Mouse (Mus musculus): ENCODE measurements around the gene Obsl1.

Obsl1 gene

GRCm38 (mm10) chr1:75487405-75488161 lies 18.7 kb downstream of the Obsl1 start:
- no peak for DNase-seq (ENCODE audit: low read depth, low spot score)

- DNase-seq (ENCODE audit: low read depth, low spot score), result no peak
Measured at GRCm38 (mm10) chr1:75487040-75487404, 19.2 kb downstream of the Obsl1 start.

- no peak for DNase-seq (ENCODE audit: low read depth, low spot score)
Measured at GRCm38 (mm10) chr1:75486561-75486960, 19.7 kb downstream of the Obsl1 start.

GRCm38 (mm10) chr1:75480735-75481134 lies 25.5 kb downstream of the Obsl1 start:
- DNase-seq (ENCODE audit: low read depth, low spot score), result no peak

DNA sequence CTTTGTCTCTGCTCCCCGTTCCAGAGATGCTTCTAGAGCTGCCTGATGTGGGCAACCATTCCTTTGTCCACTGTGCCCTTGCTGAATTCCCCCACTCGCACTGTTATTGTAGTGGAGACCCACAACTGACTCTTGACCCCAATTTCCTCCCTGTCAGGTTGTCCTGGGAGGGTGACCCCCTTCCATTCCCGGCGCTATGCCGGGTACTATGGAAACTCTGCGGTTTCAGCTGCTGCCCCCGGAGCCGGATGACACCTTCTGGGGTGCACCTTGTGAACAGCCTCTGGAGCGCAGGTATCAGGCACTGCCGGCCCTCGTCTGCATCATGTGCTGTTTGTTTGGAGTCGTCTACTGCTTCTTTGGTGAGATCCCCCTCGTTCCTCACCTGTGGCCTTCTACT lies 26.2 kb downstream of the Obsl1 start:
- DNase-seq (ENCODE audit: low read depth, low spot score), result no peak

GRCm38 (mm10) chr1:75479635-75479989 lies 26.6 kb downstream of the Obsl1 start:
- no peak for DNase-seq (ENCODE audit: low read depth, low spot score)

GRCm38 (mm10) chr1:75478916-75479634 lies 27.2 kb downstream of the Obsl1 start, which contains the start of the genes Chpf and Tmem198:
Gene Chpf (minus strand): TSS chr1:75479307.
Gene Tmem198 (plus strand): TSS chr1:75479532.
- peak; percentile 46 for DNase-seq (ENCODE audit: low read depth, low spot score)

GRCm38 (mm10) chr1:75478497-75478896 lies 27.8 kb downstream of the Obsl1 start:
- no peak for DNase-seq (ENCODE audit: low read depth, low spot score)

DNA sequence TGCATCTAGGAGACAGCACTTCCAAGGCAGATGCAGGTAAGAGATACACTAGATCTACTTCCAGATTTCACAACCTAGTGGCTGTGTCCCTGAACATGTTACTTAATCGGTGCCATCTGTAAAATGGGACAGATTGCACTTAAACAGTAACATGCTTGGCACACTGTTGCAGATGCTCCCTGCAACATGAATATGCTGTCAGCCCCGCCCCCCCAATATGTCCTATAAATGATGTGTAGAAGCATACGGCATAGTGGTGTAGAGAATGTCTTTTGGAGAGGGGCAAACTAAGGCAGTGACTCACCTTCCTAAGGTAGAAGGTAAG lies 28.3 kb downstream of the Obsl1 start:
- no peak for DNase-seq (ENCODE audit: low read depth, low spot score)

DNA sequence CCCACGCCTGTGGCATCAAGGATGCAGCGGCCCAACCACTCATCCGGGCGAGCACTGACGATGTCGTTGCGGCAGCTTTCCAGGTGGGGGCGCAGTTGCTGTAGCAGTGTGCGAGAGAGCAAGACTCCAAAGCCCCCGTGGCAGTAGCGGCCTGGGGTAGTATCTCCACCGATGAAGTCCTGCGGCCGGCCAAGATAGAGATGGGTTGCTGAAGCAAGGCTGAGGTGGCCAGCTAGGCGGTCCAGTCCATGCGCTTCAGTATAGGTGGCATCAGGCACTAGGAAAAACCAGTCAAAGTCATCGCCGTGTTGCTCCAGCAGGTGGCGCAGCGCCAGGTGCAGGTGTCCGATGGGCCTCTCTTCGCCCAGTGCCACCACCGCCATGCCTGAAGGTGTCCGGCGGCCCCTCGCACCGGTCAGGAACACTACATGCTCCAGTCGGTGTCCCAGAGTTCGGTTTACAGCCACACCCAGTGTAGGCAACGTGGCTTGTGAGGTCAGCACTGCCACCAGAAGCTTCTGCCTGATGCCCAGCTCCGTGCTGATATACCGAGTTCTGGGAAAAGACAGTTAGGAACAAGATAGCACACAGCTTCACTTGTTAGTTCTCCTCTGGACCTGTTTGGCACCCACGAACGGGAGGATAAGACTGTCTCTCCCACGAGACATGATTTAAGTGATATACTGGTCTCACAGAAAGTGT lies 28.8 kb downstream of the Obsl1 start:
- DNase-seq (ENCODE audit: low read depth, low spot score), result peak; percentile 47

- no peak for DNase-seq (ENCODE audit: low read depth, low spot score)
Measured at GRCm38 (mm10) chr1:75476441-75476840, 29.8 kb downstream of the Obsl1 start.

DNA sequence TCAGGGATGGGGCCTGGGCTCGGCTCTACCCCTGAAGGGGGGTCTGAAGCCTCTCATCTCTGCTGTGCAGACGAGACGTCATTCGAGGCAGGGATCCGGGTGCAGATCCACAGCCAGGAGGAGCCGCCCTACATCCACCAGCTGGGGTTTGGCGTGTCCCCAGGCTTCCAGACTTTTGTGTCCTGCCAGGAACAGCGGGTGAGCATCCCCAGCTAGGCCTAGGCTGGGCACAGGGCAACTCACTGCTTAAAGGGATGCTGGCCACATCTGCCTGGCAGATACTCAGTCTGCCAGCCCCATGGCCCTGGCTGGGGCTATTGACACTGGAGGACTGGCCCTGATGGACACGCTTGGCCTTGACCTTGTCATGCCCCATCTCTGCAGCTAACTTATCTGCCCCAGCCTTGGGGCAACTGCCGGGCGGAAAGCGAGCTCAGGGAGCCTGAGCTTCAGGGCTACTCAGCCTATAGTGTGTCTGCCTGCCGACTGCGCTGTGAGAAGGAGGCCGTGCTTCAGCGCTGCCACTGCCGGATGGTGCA lies 36.9 kb downstream of the Obsl1 start:
- DNase-seq (ENCODE audit: low read depth, low spot score), result no peak

DNA sequence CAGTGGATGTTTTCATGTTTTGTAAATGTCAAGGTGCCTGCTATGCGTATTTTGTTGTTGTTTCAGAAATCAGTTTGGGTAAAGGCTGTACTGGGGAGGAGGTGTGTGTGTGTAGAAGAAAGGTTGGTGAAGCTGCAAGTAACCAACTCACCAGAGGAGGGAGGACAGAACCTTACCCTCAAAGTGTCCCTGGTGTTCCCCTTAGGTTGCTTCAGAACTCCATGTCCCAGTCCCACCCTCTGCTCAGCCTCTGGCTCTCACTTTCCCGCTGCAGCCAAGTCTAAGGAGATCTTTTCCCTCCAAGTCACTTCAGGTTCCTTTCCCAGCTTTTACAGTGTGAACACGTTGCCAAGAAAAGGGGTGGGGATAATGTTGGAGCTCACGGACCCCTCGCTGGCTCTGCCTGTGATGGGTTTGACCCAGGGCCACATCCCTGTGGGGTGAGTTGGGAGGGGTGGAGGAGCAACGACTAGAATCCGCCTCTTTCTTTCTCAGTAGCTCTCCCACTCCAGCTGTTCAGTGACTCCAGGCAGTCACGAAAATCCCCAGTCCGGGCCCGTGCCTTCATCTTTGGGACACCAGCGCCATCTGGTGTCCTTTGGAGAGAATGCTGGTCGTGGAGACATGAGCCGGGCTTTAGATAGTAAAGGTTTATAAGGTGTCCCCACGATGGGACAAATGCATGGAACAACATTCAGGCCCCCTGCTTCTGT lies 38.9 kb downstream of the Obsl1 start:
- DNase-seq (ENCODE audit: low read depth, low spot score), result peak; percentile 31

DNA sequence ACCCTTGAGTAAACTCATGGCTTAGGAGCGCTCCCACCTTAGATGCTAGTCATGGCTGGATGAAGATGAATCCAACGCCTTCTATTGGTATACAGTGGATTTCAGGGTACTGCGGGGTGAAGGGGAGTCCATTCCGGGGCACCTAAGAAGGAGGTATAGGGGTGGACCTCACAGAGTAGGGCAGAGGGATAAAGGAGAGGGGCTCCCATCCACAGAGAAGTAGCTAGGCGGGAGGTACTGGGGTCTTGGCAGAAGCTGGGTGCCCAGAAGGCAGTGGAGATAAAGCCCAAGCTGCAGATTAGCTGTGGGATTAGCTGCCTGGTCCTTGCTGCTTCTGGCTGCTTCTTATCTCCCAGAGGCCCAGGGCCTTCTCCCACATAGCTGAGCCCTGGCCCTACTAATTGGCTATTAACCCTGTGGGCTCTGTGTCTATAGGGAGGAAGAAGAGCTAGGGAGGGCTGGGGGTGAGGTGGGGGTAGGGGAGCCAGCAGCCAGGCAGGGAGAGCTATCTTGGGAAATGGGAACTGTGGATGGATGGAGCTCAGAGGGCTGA lies 42.5 kb downstream of the Obsl1 start:
- DNase-seq (ENCODE audit: low read depth, low spot score), result no peak

DNA sequence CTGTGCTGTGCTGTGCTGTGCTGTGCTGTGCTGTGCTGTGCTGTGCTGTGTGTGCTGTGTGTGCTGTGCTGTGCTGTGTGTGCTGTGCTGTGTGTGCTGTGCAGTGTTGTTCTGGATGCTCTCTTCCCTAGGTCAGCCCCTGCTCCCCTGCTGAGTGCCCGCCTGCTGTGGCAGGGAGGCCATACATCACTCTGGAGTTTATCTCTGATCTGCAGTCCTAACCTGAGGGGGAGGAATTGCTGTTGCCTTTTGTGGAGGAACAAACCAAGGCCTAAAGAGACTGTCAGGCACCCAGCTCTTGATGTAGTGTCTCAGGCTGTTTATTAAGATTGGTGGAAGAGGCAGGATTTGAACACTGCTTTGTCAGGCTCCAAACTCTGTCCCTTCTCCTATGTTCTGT lies 43.6 kb downstream of the Obsl1 start:
- DNase-seq (ENCODE audit: low read depth, low spot score), result no peak

- no peak for DNase-seq (ENCODE audit: low read depth, low spot score)
Measured at GRCm38 (mm10) chr1:75460297-75460696, 46.0 kb downstream of the Obsl1 start.

DNA sequence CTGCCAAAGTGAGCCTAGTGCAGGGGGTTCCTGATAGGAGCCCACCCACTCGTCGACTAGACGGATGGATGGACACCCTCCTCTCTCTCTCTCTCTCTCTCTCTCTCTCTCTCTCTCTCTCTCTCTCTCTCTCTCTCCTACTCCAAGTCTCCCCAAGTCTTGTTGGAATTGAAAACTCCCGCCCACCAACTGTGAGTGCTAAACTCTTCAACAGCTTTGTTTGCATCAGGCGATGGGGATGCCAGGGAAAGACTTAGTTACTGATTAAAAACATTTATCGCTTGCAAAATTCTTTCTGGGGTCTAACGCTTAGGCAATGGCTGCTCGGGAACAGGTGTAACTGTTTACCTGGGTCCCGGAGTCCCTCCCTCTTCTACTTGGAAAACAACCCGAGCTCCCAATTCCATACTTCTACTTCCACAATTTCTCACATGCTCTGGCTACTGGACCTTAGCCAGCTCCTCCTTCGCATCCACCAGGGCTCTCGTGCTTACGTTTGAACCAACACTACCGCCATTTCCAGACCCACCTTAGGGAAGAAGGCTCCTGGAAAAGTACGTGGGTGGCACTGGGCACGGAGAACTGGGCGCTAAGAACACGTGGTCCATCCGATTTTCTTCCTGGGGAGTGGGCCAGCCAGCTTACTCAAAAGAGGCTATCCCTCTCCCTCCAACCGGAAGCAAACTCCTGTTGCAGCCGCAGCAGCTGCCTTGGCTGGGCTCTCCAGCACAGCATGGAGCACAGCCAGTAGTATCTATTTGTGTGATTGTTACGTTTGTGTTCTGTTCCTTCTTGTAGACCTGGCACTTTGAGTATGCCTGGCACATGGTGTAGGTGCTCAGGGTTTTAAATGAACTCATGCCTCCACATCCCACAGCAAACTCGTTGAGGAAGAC lies 47.2 kb downstream of the Obsl1 start:
- DNase-seq (ENCODE audit: low read depth, low spot score), result no peak

GRCm38 (mm10) chr1:75458025-75458788 lies 48.0 kb downstream of the Obsl1 start:
- no peak for DNase-seq (ENCODE audit: low read depth, low spot score)

- DNase-seq (ENCODE audit: low read depth, low spot score), result no peak
Measured at GRCm38 (mm10) chr1:75457710-75458024, 48.6 kb downstream of the Obsl1 start.

Data from c-Kit-negative CD71-positive TER-119-positive erythroid progenitor cells, embryonic 14.5 days (primary cell).